Mouse (Mus musculus): Measurements from ENCODE around the gene Gins2.

Gins2 gene

DNA sequence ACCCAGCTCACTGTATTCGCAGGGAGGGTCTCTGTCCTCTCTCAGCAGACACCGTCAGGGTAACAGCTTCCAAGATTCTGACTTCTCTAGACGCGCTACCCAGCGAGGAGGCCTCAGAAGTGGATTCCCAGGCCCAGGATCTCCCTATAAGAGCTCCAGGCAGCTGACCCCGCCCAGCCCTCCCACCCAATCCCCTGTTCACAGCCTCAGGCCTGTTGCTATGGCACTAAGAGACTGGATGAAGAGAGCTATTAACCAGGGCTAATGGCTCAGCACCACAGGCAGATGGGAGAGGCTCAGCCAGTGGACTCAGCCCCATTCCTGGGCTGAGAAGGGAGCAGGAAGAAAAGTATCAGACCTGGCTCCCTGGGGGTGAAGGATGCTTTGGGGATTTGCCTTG lies 13.6 kb upstream of the Gins2 start:
- no peak for DNase-seq (ENCODE audit: low read depth)

DNA sequence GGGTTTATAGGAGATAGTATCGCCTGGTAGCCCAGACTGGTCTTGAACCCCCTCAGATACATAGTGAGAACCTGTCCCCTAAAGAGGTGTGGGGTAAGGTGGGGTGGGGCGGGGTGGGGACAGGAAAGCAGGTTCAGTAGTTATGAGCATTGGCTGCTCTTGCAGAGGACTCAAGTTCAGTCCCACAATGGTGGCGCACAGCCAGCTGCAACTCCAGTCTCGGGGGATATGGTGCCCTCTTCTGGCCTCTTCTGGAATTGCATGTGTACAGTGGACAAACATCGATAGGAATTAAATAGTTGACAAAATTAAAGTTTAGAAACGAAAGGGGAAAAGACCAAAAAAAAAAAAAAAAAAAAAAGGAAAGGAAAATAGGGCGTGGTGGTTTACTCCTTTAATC lies 10.4 kb upstream of the Gins2 start:
- DNase-seq (ENCODE audit: low read depth), result peak; percentile 84

DNA sequence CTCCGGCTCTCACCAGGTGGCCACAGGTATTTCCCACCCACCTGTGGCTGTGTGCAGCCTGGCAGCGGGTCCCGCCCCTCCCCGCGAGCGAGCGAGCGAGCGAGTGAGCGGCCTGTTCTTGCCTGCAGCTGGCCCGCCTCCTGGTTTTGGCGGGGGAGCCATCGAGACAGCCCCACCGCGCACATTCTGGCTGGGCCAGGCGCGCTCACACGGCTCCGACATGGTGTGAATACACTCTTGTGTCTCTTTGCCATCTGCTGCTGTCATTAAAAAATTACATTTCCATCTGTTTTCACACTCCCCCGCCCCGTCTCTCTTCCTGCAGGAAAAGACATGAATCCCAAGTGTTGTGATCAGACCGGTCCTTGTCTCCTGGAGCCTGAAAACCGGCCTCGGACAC lies 9.5 kb upstream of the Gins2 start:
- no peak for DNase-seq (ENCODE audit: low read depth)

DNA sequence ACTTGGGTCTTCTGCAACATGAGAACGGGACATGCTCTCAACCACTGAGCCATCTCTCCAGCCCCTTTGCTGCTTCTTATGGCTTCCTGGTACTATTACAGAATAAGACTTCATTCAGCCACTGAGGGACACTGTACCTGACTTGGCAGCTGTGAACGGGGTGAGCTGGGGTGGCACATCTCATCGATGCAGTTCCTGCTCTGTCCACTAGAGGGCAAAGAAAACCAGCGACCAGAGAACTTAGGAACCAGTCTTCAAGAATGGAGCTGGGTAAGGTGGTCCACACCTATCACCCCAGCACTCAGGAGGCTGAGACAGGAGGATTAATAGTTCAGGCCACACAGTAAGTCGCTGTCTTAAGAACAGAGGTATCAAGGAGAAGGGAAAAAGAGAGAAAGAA lies 6.9 kb upstream of the Gins2 start:
- peak; percentile 88 for DNase-seq (ENCODE audit: low read depth)

DNA sequence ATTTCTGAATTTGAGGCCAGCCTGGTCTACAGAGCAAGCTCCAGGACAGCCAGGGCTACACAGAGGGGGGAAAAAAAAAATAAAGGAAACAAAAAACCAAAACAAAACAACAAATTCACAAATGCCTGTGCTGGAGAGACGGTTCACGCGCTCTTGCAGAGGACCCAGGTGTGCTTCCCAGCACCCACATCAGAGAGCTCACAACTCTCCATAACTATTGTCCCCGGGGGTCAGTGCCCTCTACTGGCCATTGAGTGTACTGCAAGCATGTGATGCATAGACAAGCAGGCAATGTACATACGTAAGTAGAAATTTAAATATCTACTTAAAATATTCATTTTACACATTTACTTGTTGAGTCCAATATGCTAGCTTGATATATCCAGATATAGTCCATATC lies 5.5 kb upstream of the Gins2 start:
- DNase-seq (ENCODE audit: low read depth), result peak; percentile 70

DNA sequence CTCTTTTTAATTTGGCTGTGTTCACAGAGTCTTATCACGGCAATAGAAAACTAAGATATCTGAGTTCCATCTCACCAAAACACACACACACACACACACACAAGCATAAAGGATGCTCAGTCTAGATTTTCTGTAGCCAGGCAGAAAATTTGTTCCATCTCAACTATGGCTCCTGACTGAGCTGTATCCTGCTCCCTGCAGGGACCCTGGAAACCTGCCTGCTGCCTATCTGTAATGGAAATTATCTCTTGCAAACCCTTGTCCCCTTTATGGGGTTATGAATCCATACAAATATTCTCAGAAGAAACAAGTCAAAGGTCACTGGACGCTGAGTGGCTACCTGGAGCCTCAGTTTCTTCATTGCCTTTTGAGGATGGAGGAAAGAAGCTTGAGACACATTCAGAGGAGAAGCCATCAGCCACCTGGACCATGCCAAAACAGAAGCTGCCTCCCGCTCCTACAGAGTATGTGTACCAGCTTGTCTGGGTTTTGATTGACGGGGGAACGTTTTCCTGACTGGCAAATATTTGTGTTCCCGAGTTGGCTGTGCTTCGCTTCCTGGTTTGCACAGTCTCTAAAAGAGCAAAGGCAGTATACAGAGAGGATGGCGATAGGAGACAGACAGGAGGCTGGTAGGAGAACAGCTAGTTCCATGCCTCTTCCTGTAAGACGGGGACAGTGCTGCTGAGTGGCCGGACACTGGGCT lies 2.6 kb upstream of the Gins2 start:
- no peak for DNase-seq (ENCODE audit: low read depth)

DNA sequence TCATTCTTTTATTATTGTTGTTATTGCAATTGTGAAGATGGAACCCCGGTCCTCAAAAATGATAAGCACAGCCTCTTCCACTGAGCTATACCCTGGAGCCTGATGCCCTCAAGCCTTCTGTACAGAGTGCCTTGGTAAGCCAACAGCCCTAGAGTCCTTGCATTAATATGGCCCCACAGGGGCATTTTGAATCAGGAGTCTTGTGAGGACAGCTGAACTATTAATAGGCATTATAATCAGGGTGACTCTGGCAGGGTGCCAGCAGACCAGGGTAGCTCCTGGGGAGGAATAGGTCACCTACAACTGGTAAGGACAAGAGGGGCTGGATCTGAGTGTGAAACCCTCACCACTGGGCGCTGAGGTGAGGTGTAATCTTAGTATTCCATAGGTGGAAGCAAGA lies 817 bp upstream of the Gins2 start:
- DNase-seq (ENCODE audit: low read depth), result no peak

DNA sequence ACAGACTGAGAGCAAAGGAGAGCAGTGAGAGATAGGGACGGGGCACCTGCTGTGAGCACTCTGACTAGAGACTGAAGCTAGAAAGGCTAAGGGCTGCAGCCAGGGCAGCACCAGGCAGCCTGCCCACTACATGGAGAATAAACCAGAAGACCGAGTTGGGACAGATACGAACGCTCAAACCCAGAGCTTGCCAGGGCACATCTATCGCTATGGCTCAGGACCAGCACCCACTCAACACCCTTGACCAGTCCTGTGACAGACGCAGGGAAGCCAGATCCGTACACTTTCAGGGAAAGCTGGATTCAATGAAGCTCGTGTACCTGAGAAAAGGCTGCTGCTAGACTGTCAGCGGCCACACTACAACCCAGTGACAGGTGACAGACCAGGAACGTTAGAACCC lies 3.6 kb downstream of the Gins2 start:
- no peak for DNase-seq (ENCODE audit: low read depth)

DNA sequence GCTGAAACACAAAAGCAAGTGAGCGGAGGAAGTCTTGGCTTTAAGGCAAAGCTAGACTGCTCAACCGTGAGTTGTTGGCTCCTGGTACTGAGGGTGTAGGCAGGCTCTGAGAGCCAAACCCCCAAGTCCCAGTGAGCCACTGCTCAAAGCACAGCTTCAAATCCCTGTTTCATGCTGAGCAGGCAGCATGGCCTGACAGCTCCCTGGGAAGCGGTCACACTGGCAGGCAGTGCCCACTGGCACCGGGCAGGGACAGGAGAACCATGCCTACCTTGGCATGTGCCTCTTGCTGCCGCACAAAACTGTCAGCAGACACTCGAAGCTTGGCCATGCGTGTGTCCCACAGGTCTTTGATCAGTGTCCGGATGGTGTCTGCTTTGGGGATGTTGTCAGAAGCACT lies 7.3 kb downstream of the Gins2 start:
- DNase-seq (ENCODE audit: low read depth), result no peak

DNA sequence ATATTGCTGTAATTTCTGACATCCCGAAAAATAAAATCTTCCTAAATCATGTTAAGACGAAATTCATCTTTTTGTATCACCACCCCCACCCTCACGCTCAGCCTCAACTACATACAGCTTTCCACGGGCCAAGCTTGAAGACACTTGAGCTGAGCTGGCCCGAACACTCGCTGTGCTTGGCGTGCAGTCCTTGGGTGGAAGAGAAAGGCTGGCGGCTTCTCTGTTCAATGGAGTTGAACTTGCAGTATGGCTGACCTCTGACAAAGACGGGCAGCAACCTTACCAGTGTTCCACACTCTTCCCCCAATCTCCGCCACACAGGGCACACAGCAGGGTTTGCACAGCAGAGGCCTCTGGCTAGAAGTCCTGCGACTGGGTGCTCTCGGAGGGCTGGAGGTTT lies 7.8 kb downstream of the Gins2 start:
- DNase-seq (ENCODE audit: low read depth), result no peak

DNA sequence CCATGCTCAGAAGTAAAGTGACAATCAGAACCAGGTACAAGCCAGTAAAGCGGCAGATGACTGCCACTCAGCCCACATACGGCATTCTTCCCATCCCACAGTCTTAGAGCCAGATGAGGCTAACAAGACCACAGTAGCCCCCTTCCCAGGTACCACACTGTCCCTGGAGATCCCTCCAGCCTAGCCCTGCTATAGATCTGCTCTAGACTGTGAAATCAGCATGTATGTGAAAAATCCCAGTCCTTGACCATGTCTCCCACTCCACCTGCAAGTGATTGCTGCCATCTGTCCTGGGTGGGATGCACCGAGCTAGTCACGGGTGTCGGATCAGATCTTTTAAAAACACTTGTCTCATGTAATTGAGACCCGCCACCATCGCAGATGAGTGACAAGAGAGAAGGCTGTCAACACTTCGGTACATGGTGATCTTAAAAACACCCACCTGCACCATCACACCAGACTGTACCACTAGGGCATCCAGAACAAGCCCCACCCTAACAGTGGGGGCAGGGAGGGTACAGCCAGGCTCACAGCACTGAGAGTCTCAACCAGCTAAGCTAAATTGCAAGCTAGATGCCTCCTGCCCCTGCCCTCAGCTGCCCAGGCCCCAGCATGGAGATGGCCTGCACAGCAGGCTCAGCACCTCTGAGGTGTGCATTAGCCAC lies 8.6 kb downstream of the Gins2 start:
- no peak for DNase-seq (ENCODE audit: low read depth)

DNA sequence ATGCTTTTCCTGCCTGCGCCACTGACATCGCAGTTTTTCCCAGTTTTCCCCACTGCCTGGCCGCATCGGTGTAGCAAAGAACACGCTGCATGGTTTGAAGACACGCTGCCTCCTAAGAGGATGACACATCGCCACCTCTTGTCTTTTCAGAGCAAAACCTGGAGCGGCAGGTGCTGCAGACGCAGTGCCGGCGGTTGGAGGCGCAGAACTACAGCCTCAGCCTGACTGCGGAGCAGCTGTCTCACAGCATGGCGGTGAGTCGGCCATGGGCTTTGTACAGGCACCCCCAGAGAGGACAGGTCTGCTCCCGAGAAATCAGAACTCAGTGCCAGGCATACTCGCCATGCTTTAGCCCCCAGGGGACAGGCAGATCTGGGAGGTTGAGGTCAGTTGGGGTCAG lies 11.3 kb downstream of the Gins2 start:
- no peak for DNase-seq (ENCODE audit: low read depth)

DNA sequence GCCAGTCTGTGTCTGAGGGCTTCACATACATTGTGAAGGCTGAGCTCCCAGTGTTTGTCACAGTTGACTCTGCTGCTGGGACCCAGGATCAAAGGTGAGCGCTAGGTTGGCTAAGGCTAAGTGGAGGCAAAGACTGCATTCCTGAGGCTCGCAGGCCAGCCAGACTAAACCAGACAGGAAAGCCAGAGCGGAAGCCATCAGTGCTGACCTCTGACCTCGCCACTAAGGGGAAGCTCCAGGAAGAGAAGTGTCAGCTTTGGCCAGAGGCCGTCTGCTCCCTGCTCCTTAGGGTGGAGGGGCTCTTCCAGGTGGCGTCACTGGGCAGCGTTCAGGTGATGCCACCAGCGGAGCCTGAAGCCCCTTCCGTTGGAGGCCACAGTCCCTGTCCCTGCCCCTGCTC lies 13.3 kb downstream of the Gins2 start:
- DNase-seq (ENCODE audit: low read depth), result no peak

DNA sequence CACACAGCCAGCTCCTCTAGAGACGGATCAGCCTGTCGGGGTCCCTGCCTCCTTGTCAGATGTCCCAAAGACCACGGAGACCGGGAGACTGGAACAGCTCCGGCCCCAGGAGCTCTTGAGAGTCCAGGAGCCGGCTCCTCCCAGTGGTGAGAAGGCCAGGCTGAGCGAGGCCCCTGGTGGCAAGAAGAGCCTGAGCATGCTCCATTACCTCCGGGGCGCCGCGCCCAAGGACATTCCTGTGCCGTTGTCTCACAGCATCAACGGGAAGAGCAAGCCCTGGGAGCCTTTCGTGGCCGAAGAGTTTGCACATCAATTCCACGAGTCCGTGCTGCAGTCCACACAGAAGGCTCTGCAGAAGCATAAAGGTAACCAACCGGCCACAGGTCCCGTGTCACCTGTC lies 14.2 kb downstream of the Gins2 start:
- DNase-seq (ENCODE audit: low read depth), result no peak

DNA sequence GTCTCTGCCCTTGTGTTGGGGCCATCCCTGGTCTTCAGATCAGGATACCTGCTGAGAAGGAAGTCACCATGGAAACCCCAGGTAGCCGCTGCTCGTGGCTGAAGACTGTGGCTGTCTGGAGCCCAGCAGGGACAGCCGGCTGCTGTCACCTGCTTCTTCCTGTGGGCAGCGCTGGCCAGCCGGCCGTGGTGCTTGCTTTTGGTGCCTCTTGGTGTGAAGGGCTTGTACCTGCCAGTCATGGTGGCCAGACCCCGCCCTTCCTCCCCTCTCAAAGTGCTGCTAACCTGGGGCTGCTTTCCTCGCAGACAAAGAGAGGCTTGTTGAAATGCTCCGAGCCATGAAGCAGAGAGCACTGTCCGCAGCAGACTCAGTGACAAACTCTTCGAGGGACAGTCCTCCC lies 15.2 kb downstream of the Gins2 start:
- DNase-seq (ENCODE audit: low read depth), result no peak

DNA sequence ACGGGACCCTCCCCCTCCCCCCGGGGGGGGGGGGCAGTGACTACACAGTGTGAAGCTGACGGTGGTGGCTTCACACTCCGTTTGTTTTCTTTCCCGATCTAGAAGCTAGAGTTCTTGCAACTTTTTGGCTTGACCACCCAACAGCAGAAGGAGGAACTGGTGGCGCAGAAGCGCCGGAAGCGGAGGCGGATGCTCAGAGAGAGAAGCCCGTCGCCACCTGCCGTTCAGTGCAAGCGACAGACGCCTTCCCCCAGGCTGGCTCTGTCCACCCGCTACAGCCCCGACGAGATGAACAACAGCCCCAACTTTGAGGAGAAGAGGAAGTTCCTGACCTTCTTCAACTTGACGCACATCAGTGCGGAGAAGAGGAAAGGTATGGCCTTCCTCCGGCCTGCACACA lies 16.6 kb downstream of the Gins2 start:
- DNase-seq (ENCODE audit: low read depth), result peak; percentile 22

DNA sequence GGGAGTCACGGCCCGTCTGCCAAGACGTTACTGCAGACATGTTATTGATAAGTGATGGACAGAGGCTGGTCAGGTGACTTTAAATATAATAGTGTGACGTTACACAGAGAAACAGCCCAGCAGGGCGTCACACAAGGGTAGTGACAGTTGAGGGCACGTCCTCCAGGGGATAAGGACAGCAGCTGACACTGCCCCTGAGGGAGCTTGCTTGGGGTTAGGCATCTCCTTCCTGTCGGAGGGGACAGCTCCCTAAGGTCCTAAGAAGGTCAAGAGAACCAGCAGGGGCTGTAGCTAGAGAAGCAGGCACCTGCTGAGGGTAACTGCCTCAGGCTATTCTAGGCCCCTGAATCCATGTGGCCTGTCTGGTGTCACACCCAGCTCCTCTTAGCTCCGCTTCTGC lies 17.5 kb downstream of the Gins2 start:
- no peak for DNase-seq (ENCODE audit: low read depth)

DNA sequence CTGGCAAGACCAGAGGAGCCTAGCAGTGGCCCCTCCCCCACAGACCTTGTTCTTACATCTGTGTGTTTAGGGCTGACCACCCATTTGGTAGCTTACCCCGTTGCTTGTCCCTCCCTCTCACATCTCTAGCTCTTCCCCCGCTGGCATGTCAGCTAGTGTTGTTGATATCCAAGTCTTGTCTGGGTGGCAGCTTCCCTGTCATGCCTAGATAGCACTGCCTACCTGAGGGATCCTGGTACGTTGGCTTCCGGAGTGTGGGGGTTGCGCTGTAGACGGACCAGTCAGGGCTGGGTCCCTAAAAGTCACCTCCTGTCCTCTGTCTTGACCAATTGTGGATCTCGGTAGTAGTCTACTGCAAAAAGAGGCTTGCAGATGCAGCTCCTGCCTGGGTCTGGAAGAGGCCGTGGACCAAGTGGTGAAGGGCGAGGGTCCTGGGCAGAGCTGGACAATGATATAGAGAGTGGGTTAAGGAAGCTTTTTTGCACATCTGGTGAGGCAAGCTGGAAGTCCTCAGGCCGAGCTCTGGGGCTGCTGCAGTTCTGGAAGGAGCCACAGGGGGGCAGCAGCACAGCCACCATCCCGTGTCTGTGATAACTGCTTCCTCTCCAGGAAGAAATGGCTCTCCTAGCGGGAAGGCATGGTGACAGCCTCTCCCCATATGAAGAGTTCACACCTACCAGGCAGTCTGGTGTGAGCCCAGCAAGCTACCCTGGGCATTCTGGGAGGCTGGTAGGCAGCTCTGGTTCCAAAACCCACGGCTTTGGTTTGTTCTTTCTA lies 19.0 kb downstream of the Gins2 start:
- peak; percentile 76 for DNase-seq (ENCODE audit: low read depth)

DNA sequence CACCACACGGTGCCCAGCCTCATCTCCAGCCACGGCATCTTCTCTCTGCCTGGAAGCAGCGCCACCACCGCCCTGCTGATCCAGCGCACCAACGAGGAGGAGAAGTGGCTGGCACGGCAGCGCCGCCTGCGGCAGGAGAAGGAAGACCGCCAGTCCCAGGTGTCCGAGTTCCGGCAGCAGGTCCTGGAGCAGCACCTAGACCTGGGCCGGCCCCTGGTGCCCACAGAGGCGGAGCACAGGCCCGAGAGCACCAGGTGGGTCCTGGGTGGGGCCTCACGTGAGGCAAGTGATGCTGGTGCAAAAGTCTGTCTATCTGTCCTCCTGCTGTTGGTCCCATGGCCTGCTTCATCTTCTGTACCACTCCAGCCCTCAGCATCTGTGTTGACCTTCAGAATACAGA lies 20.0 kb downstream of the Gins2 start:
- no peak for DNase-seq (ENCODE audit: low read depth)

DNA sequence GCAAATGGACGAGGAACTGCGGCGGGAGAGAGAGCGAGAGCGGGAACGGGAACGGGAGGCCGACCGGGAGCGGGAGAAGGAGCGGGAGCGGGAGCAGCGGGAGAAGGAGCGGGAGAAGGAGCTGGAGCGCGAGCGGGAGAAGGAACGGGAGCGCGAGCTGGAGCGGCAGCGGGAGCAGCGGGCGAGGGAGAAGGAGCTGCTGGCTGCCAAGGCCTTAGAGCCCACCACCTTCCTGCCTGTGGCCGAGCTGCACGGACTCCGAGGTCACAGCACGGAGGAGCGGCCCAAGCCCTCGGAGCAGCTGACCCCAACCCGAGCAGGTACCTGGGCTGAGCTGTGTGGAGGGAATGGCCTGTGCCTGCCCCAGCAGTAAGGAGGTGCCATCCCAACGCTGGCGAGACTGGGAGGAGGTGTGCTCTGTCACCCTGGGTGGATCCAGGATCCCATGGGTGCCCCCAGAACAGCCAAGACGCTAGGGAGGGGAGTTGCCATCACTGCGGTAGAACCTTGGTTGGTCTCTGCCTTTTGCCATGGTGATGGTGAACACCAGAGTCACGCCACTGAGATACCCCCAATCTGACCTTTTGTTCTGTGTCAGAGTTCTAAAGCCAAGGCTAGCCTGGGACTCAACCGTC lies 20.8 kb downstream of the Gins2 start:
- DNase-seq (ENCODE audit: low read depth), result no peak

DNA sequence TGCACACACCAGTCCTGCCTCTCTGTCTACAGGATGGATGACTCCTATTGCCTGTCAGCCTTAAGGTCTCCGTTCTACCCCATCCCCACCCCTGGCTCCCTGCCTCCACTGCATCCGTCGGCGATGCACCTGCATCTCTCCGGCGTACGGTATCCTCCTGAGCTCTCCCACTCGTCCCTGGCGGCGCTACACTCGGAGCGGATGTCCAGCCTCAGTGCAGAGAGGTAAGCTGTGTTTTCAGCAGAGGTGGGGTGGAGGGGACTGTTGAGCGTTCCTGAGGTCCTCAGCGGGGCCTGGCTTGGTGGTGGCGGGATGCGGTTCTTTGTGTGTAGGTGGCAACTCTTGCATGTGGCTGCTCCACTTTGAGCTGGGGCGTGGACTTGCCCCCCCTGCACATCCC lies 21.4 kb downstream of the Gins2 start:
- DNase-seq (ENCODE audit: low read depth), result no peak

DNA sequence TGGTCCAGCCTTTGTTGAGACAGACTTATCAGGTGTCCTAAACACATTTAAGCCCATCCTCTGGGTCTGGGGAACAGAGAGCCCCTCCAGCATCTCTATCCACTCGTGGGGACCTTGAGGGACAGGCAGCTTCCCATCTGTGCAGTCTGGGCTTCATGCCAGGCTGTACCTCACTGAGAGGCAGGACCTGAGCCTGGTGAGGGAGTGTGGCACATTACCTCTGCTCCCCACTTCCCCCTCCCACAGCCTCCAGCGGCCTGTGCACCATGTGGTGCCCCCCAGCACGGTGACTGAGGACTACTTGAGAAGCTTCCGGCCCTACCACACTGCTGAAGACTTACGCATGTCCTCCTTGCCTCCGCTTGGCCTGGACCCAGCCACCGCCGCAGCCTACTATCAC lies 22.4 kb downstream of the Gins2 start:
- no peak for DNase-seq (ENCODE audit: low read depth)

DNA sequence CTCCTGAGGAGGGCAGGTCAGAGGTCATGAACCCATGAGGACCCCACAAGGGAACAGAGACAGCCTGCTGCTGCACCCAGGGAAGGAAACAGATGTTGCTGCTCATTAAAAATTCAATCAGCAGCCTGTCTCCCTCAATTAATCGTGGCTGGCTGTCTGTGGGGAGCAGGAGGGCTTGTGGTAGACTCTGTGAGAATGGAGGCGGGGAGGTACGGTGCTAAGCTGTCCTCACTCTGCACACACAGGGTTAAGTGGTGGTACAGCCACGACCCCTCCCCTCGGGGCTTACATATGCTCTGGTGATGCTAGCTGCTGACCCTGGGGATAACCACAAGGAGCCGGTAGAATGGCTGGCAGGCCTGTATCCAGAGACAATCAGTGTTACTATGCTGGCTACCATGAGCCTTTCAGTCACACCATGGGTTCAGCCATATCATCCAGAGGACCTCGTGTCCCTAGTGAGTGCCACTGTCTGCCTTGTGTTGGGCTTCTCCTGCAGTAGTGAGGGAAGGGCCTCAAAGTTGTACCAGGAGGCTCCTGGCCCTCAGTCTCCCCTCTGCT lies 23.9 kb downstream of the Gins2 start:
- DNase-seq (ENCODE audit: low read depth), result no peak
